Comparison of ENCODE assay signal across 30 mouse cellular contexts in the genomic region with DNA sequence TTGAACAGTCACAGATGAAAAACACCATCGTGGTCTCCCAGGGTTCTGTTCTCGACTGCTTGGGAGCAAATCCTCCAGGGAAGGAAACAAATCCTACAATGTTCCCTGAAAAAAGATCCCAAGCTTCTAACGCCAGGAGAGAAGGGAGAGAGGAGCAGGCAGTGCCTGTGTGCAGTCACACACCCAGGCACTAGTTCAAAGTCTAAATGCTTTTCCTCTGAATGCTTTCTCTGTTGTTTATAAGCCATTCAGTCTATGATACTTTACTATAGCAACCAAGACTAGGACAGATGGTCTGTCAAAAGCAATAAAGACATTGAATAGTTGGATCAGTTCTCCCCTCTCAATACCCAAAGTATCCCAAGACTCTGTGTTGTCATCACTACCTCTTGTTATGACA. TPM values are rescaled to one million over a fixed set of nuclear protein-coding genes. Genes with fewer than 3 reads are reported as not detected.
DNase-seq lines count a peak whose midpoint lies in the region; TF ChIP-seq lines count a peak whose summit lies in the region.
"Had no signal": no experiment of that assay in that cellular context is flagged by ENCODE, and none has a peak within 500 bp of the region (broad histone marks: within the 10 kb centered on the region; RNA-seq: fewer than 3 reads in every experiment).

No protein-coding gene starts in this region.

- H3K4me1 ChIP-seq in kidney, adult 2 months (ENCODE audit: control insufficient read depth, insufficient read depth, low read length), result no peaks in the 10 kb centered on the region
- no peaks in the 10 kb centered on the region for H3K4me1 ChIP-seq in embryonic fibroblast, embryonic 13.5 days (ENCODE audit: control insufficient read depth, insufficient read depth, low read length)
- no peaks in the 10 kb centered on the region for H3K4me1 ChIP-seq in embryonic facial prominence, embryonic 10.5 days
- H3K4me1 ChIP-seq: embryonic facial prominence, embryonic 12.5 days; embryonic facial prominence, embryonic 15.5 days; forebrain, embryonic 10.5 days; forebrain, embryonic 13.5 days; heart, embryonic 12.5 days; heart, embryonic 15.5 days; hindbrain, embryonic 10.5 days had no signal

- no peak for TF ChIP-seq POLR2A in kidney, adult 2 months (IDR thresholded peaks at IDR 0.05; ENCODE audit: low read depth, low read length)
- no peak for TF ChIP-seq POLR2A in embryonic fibroblast, embryonic 13.5 days (IDR thresholded peaks at IDR 0.05; ENCODE audit: low read depth, low read length)

- no peak overlapping the region for H3K27ac ChIP-seq in kidney, adult 2 months (ENCODE audit: insufficient read depth, low read depth, low read length)
- peak overlapping the region; percentile 47 for H3K27ac ChIP-seq in embryonic fibroblast, embryonic 13.5 days (ENCODE audit: insufficient read depth, low read length)
- no peak overlapping the region for H3K27ac ChIP-seq in embryonic facial prominence, embryonic 10.5 days (replicated peaks)
- H3K27ac ChIP-seq: embryonic facial prominence, embryonic 12.5 days; embryonic facial prominence, embryonic 15.5 days; forebrain, embryonic 10.5 days; forebrain, embryonic 13.5 days; heart, embryonic 15.5 days; hindbrain, embryonic 10.5 days; hindbrain, embryonic 14.5 days; hindbrain, postnatal 0 days had no signal

- H3K36me3 ChIP-seq in kidney, adult 2 months (ENCODE audit: control insufficient read depth, insufficient read depth, low read length), result no peaks in the 10 kb centered on the region
- no peaks in the 10 kb centered on the region for H3K36me3 ChIP-seq in embryonic facial prominence, embryonic 10.5 days (replicated peaks)
- H3K36me3 ChIP-seq: embryonic facial prominence, embryonic 12.5 days; embryonic facial prominence, embryonic 15.5 days; forebrain, embryonic 10.5 days; heart, embryonic 12.5 days; heart, embryonic 15.5 days; hindbrain, embryonic 10.5 days had no signal

- peak; percentile 12 for DNase-seq in kidney, adult 2 months
- no peak for DNase-seq in kidney, postnatal 25 days
- peak; percentile 5 for DNase-seq in brain, adult 2 months (ENCODE audit: low read depth, low spot score)
- DNase-seq in right cerebral cortex, adult 2 months (ENCODE audit: low spot score in 2 of 2), result no peak
- DNase-seq in embryonic facial prominence, embryonic 10.5 days (ENCODE audit: low spot score), result no peak
- DNase-seq: adrenal gland, adult 8-10 months; adrenal gland, postnatal 25 days; cerebellum, adult 18-20 months; cerebellum, adult 9-10 months; cerebellum, postnatal 14 days; gastrocnemius, postnatal 25 days; heart, adult 18-20 months; heart, postnatal 10 days; heart, postnatal 36 days had no signal

- TF ChIP-seq CTCF in kidney, adult 2 months (conservative IDR thresholded peaks at IDR 0.05; ENCODE audit: insufficient read depth, insufficient read length, low read depth, low read length), result no peak
- TF ChIP-seq CTCF in embryonic fibroblast, embryonic 13.5 days (IDR thresholded peaks at IDR 0.05; ENCODE audit: borderline replicate concordance, insufficient read depth, low read length), result no peak

- H3K4me3 ChIP-seq in kidney, adult 2 months (ENCODE audit: insufficient read depth, low read depth, low read length), result no peak overlapping the region
- H3K4me3 ChIP-seq in embryonic fibroblast, embryonic 13.5 days (ENCODE audit: insufficient read depth, low read length), result no peak overlapping the region
- H3K4me3 ChIP-seq in embryonic facial prominence, embryonic 10.5 days, result no peak overlapping the region
- H3K4me3 ChIP-seq: embryonic facial prominence, embryonic 12.5 days; embryonic facial prominence, embryonic 15.5 days; erythroblast, embryonic 14.5 days; forebrain, embryonic 10.5 days; forebrain, embryonic 13.5 days; heart, embryonic 12.5 days; heart, embryonic 15.5 days; hindbrain, embryonic 10.5 days had no signal

- no peaks in the 10 kb centered on the region for H3K27me3 ChIP-seq in kidney, adult 2 months (replicated peaks; ENCODE audit: control insufficient read depth, insufficient read depth, low read length)
- no peaks in the 10 kb centered on the region for H3K27me3 ChIP-seq in embryonic facial prominence, embryonic 10.5 days (replicated peaks; ENCODE audit: low read depth, poor library complexity, severe bottlenecking)
- H3K27me3 ChIP-seq: embryonic facial prominence, embryonic 12.5 days; embryonic facial prominence, embryonic 15.5 days; forebrain, embryonic 13.5 days; heart, embryonic 12.5 days; heart, embryonic 15.5 days had no signal

- peaks cover 9% of the 10 kb centered on the region; the same call in 1 of the 2 replicates for H3K9me3 ChIP-seq in embryonic facial prominence, embryonic 10.5 days
- H3K9me3 ChIP-seq: embryonic facial prominence, embryonic 12.5 days; embryonic facial prominence, embryonic 15.5 days had no signal

- 66% methylated on average over 3 of the region's 3 CpGs for WGBS in kidney, adult 2 months
- WGBS in embryonic facial prominence, embryonic 10.5 days, result 82% methylated on average over 3 of the region's 3 CpGs

RNA-seq across cellular contexts. Expression of a gene that starts 15.1 kb away (rescaled TPM):
- polyA plus RNA-seq in kidney, adult 2 months (2012; rRNA removed), result not detected in 2 replicates
- polyA plus RNA-seq in embryonic fibroblast, embryonic 13.5 days (2011; ENCODE audit: insufficient read length, low read depth, missing spikeins), result 0.25 TPM in 1 of 2 replicates, not detected in the other
- polyA plus RNA-seq in embryonic facial prominence, embryonic 10.5 days (2016; fragmentation: Nextera tagmentation; extraction: Ambion mirVana), result 0.06 and 0.09 TPM in 2 replicates
- polyA plus RNA-seq: activated CD4-positive, CD25-positive, alpha-beta regulatory T cell, adult 4 months; CD4-positive, CD25-positive, alpha-beta regulatory T cell, adult 4 months; erythroblast, embryonic 14.5 days; gonadal fat pad, adult 2 months; heart, embryonic 12.5 days; inflammation-experienced regulatory T-cells, adult 6 months had no signal

RNA-seq across cellular contexts. Expression of a gene that starts 16.8 kb away (rescaled TPM):
- not detected in 2 replicates for polyA plus RNA-seq in kidney, adult 2 months (2012; rRNA removed)
- not detected in 2 replicates for polyA plus RNA-seq in embryonic fibroblast, embryonic 13.5 days (2011; ENCODE audit: insufficient read length, low read depth, missing spikeins)
- not detected in 2 replicates for polyA plus RNA-seq in embryonic facial prominence, embryonic 10.5 days (2016; fragmentation: Nextera tagmentation; extraction: Ambion mirVana)
- polyA plus RNA-seq: activated CD4-positive, CD25-positive, alpha-beta regulatory T cell, adult 4 months; C2C12; CD4-positive, CD25-positive, alpha-beta regulatory T cell, adult 4 months; embryonic facial prominence, embryonic 12.5 days; embryonic facial prominence, embryonic 15.5 days; erythroblast, embryonic 14.5 days; forebrain, embryonic 10.5 days; forebrain, embryonic 13.5 days; gonadal fat pad, adult 2 months; heart, embryonic 12.5 days; heart, embryonic 15.5 days; hindbrain, embryonic 10.5 days; hindbrain, embryonic 14.5 days; hindbrain, postnatal 0 days; inflammation-experienced regulatory T-cells, adult 6 months had no signal

Comparison
In these comparisons a context has a peak if more than half of its experiments do, and no peak if none do; other contexts are left out.
1. DNase-seq: peak in kidney, adult 2 months (single experiment) and brain, adult 2 months (single experiment); none in kidney, postnatal 25 days (0 of 2), right cerebral cortex, adult 2 months (0 of 2) and embryonic facial prominence, embryonic 10.5 days (single experiment).